Mouse (Mus musculus): ENCODE measurements around the gene Catsper1.

DNA sequence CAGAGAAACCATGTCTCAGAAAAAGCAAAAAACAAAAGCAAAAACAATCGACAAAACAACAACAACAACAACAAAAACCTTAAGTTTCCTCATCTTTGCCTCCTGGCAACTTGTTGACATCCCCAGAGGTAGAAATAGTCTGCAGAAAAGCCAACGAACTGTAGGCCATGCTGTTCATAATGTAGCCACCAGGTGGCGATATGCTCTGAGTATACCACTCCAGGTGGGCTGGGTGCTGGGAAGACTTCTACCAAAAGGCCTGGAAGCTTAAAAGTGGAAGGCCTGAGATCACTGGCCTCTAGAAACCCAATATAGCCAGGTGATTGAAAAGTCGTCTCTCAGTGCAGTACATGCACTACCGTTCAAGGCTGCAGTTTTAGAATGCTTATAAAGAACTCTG is 2.4 kb downstream of the Catsper1 start:
- TF ChIP-seq FLI1 (IDR thresholded peaks at IDR 0.05; ENCODE audit: low read length) (no peak), GATA1 (IDR thresholded peaks at IDR 0.05; ENCODE audit: borderline replicate concordance, low read length) (no peak)

Data from megakaryocyte, embryonic 14.5 days (primary cell).